Mouse (Mus musculus) kidney, adult 18-20 months (tissue): ENCODE data around the gene Atl1.

Experiments
- DNase-seq: peaks from one replicate; pipeline ENCODE4 v3.0.0; 2021

Atl1 gene

DNA sequence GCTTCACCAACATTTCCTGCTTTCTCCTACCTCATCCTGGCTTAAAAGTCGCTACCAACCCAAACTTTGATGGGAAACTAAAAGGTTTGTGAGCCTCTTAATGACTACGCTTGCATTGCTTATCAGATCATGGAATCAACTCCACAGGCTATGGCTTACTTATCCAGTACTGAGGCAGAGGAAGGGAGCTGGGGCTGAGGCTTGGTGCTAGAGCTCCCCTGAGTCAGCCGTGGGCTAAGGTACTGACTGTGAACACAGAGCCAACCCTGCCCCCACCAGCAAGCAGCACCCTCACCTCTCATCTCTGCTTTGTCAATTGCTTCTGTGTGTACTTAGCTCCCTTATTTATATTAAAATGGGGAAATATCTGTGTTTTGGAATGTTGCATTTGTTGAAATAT is 55.1 kb downstream of the Atl1 start:
- DNase-seq = no peak

GRCm38 (mm10) chr12:69957378-69957777 is 65.0 kb downstream of the Atl1 start:
- DNase-seq = no peak

DNA sequence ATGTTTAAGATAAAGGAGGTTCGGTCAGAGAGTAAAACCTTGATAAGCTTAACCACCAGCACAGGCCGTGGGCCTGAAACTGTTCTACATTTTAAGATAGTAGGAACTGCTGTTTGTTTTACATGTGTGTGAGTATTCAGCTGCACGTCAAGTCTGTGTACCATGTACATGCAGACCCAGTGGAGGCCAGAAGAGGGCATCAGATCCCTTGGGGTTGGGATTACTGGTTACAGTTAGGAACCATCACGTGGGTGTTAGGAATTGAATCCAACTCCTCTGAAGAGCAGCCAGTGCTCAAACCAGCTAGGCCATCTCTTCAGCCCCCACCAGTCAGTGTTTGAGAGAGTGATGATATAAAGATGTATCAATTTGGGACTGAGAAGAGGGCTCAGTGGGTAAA is 70.1 kb downstream of the Atl1 start:
- DNase-seq = peak; percentile 78

DNA sequence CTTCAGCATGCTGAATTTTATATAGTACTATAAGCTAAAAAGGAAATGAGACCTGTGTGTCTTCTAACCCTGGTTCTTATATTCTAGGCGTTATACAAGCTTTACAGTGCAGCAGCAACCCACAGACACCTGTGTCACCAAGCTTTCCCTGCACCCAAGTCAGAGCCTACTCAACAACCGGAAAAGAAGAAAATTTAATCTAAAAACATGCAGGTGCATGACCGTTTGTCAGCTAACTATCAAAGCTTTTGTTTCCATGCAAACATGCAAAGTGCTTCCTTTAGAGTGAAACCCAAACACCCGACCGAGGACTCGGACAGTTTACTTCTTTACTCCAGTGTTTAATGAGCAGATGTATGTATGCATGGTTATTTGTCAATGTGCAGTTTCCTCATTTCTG is 70.7 kb downstream of the Atl1 start:
- no peak for DNase-seq

- no peak for DNase-seq
These were observed 73.2 kb downstream of the Atl1 start for GRCm38 (mm10) chr12:69965644-69966043.

DNA sequence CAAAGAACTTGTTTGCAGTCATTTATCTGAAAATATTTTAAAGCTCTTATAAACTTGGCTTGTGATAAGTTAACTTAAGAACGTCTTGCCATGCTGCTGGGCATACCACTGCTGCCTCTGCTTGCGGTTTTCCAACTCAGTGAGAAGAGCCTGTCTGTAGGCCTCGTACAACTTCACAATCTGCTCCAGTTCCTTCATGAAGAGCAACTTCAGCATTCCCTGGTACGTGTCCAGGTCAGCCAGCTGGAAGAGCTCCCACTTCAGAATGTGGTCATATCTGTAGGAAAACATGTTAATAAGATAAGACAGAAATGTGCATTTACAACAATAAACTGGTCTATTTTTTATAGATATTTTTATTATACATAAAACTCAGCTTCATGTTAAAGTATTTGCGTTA is 73.7 kb downstream of the Atl1 start:
- DNase-seq = no peak

GRCm38 (mm10) chr12:69967112-69967511 is 74.7 kb downstream of the Atl1 start:
- no peak for DNase-seq

GRCm38 (mm10) chr12:69968154-69968553 is 75.7 kb downstream of the Atl1 start:
- DNase-seq = no peak

GRCm38 (mm10) chr12:69973666-69974065 is 81.3 kb downstream of the Atl1 start:
- no peak for DNase-seq

DNA sequence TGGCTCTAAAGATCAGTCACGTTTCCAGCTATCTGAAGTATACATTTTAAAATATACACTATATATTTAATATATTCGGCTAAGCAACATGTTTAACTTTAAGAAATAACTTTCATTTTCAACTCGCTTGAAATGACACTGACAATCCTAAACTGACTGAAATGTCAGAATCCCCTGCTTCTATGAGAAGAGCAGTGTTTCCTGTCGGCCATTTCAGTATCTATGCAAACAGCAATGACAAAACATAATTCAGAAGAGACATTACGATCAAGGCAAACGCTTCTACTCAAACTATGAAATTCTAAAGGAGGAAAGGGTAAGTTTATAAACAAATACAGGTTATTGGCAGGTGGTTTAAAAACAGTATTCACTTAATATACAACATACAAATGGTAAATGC is 84.3 kb downstream of the Atl1 start:
- no peak for DNase-seq

- DNase-seq = peak; percentile 21
These were observed 85.1 kb downstream of the Atl1 start for GRCm38 (mm10) chr12:69977376-69977998.

GRCm38 (mm10) chr12:69982874-69983273 is 90.5 kb downstream of the Atl1 start:
- DNase-seq = no peak

DNA sequence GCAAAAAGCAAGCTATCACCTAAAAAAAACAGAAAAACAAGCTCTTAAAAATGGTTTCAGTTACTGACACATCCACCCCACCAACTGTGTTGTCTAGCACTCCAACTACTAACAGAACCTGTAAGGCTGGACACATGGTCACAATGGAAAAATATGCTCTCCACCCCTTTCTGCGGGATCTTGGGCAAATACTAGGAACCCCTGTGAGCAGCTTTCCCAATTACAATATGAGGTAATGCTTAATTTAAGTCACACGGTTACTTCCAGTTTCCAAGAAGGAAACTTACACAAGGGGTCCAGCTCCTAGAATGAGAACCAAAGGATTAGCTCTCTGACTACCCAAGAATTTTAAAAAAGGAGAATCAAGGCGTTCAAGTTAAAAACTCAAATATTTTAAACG is 93.1 kb downstream of the Atl1 start:
- DNase-seq = no peak

DNA sequence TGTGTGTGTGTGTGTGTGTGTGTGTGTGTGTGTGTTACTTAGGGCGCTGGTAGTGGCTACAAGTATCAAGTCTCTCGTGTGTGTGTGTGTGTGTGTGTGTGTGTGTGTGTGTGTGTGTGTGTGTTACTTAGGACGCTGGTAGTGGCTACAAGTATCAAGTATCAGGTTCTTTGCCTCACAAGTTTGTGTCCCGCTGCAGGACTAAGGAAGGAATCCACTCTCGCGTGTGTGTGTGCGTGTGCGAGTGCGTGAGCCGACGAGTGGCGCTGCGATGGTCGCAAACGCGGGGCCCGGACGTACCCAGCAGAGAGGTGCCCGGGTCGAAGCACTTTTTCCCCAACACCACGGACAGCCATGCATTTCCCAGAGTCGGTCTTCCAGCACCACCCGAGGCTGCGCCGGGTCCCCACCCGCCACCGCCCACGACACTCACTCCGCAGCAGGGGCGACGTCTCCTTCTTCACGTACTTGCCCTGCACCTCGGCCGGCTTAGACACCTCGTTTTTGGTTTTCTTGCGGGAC is 93.9 kb downstream of the Atl1 start:
- DNase-seq = peak; percentile 53

DNA sequence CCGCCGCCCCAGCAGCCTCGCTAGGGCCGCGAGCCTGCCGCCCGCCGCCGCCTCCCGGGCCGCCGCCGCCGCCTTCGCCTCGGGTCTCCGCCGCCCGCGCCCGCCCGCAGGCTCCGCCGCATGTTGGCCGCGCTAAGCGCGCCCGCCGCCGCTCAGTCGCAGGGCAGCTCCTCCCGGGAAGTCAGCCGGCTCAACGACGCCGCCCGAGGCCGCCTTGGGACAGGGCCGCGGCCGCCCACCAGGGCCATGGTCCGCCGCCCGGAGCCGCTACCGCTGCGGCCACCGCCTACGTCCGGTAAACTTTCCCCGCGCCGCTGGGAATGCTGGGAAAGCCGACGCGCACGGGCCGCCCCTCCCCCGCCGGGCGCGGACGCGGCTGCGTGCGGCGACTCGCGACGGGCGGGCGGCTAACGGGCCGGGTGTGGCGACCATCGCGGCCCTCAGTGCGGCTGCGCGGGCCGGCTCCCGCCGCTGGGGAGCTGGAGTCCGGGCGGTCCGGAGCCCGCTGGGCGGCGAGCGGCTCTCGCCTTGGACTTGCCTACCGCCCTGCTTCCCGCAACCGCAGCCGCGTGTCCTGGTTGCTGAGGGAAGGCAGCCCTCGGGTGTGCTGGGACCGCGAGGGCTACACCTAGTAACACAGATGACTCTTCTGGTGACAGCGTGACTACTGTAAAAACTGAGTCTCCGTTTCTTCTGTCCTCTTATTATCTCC is 94.5 kb downstream of the Atl1 start, which contains the start of gene Sav1:
TSS of gene Sav1 (minus strand) at position 217 of the 712 bp plus-strand sequence.
- peak; percentile 94 for DNase-seq

DNA sequence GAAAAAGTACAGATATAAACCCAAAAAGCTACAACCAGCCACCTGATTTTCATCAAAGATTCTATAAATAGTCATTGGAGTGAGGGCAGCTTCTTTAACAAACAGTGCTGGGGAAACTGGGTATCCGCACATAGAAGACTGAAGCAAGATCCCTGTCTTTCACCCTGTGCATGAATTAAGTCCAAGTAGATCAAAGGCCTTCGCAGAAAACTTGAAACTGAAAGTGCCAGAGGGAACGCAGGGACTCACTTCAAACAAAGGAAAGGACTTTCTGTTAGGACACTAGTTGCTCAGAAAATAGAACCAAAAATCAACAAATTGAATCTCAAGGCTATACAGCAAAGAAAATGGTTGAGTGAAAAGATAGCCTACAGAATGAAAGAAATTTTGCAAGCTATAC is 103.0 kb downstream of the Atl1 start:
- no peak for DNase-seq

DNA sequence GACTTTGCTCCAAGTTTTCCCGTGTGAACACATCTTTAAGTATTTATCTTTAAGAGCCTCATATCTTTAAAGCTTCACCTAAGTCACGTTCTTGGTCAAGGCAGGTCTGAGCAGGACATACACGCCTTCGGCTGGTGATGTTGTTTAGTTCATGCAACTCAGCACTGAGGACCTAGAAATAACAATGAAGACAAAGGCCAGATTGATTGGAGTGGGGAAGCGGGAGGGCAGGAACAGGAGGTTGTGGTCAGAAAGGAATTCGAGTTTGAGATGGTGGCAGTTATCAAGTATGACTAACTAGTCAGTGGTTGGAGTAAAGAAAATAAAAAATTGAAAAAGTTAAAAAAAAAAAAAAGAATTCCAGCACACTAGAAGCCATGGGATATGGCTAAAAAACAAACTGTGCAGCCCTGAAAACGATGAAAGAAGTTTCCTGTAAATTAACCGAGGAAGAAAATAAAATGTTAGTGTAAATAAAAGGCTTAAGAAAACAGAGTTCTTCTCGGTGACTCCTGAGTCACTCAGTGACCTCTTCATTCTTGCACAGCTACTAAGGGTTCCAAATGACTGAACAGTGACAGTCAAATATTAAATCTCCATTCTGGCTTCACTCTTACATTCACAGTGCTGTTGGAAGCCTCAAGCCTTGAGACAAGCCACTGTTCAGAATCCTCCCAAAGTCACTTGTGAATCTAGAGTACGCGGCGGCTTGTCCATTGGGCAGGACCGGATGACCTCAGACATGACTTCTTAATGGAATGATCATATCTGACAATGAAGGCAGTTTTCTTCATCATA is 106.0 kb downstream of the Atl1 start:
- DNase-seq = no peak

DNA sequence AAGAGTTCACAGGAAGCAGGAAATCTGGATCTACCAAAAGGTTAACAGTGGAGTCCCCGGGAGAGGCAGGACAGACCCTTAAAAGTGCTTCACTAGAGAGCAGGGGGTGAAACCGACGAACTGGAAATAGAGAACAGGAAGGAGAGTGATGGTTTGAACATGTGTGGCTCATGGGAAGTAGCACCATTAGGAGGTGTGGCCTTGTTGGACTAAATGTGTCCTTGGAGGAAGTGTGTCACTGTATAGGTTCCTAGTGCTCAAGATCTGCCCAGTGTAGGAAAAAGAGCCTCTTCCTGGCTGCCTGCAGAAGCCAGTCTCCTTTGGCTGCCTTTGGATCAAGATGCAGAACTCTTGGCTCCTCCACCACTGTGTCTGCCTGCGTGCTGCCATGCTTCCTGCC is 112.7 kb downstream of the Atl1 start:
- DNase-seq = no peak

DNA sequence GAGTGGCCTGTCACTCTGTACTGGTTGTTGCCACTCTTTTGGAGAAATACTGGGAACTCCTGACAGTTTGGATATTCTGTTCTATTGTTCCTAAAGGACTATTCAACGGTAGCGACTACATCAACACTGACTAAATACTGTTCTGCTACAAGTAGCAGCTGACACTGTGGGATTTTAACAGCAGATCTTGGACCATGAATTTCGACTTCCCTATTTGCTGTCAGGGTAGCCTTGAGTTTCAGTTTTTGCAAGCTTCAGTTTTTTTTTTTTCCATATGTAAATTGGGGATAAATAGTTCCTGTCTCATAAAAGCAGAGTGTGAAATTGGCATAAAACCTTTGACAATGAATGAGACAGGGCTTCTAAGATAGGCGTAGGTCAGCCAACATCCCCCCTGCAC is 117.9 kb downstream of the Atl1 start:
- no peak for DNase-seq

DNA sequence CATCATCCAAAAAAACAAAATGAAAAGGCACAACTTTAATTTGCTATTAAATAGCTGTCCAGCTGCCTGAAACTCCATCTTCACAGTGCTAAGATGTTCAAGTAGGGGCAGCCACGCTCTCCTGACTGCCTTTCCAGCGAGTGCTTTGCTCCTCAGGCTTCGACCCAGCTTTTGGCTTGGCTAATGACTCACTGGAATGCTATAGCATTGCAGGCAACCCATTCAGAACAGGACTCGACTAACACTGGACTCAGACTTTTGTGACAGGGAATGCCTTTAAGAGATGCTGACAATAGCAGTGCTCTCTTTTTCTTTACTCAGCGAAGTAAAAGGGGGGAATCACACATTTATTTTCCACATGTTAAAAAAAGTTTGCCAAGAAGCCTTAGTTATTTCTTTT is 119.3 kb downstream of the Atl1 start:
- DNase-seq = no peak

GRCm38 (mm10) chr12:70015936-70016335 is 123.5 kb downstream of the Atl1 start:
- no peak for DNase-seq
